Mouse (Mus musculus): ENCODE results near the gene Patl1.
"Not testable (repeated sequence)": the region's sequence is repeated elsewhere in the genome, so short reads cannot be mapped to it uniquely, and the experiment has no call there.

Patl1 gene

DNA sequence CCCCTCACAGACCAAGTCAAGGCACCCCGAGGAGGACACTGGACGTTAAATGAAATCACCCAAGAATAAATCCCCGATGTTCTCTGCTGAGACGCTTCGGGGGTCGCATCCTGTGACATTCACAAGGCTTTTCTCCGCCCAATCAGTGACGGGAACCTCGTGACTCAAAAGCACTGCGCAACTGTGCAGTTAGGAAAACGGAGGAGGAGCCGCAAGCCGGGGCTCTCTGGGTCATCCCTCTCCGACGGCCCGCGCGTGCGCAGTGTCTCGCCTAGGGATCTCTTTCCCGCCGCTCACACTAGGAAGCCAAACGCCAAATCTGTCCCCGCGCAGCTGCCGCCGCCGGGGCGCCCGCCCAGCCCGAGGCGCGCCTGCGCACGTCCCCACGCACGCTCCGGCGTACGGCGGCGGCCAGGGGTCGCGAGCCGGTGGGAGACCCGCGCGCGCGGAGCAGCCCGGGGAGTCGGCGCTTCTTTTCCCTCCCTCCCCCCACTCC lies at the start of gene Patl1:
Patl1 (plus strand) TSS at position 363 of the 496 bp plus-strand sequence.
- DNase-seq: peak; percentile 99

GRCm38 (mm10) chr19:11867837-11868236 lies 44.4 kb upstream of the Patl1 start:
- no peak for DNase-seq

- no peak for DNase-seq
Observed at GRCm38 (mm10) chr19:11875006-11875405, 37.2 kb upstream of the Patl1 start, which contains the start of gene Olfr1419. Gene Olfr1419, minus strand, starts transcription at chr19:11875106.

- not testable (repeated sequence) for DNase-seq
Observed at GRCm38 (mm10) chr19:11878404-11878803, 33.8 kb upstream of the Patl1 start.

- no peak for DNase-seq
Observed at GRCm38 (mm10) chr19:11886265-11886664, 25.9 kb upstream of the Patl1 start, which contains the start of gene Olfr1420. Gene Olfr1420, plus strand, starts transcription at chr19:11886565.

DNA sequence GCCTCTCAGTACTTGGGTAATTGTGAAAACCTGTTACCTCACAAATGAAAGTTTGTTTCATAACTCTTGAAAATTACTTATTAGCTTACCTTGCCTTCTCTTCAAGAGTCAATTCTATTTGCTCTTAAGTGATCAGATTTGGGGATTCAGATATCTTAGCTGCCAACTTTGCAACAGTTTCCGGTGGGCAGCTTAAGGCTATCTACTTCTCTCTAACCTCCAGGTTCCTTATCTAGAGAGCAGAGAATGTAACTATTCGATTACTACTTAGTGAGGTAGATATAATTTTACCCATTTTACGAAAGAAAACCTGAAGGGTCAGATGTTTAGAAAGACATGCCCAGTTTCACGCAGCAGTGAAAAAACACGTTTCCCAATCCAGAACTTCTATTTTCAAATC lies 1.2 kb upstream of the Patl1 start:
- DNase-seq: no peak

DNA sequence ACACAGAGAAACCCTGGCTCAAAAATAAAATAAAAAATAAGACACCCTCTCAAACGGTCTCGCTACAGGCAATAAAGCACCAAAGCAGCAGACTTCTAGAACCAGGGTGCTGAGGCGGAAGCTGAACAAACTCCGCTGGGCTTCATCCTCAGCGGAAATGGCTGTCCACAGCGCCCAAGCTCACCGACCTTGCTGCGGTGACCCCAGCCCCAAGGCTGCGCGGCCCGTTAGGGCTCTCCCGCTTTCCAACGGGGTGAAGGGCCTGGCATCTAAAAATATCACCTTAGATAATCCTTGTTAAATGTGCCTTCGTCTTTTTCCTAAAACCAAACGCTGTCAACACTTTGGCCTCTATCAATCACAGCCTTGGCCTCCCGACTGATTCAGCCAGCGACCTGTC lies 596 bp upstream of the Patl1 start:
- no peak for DNase-seq

DNA sequence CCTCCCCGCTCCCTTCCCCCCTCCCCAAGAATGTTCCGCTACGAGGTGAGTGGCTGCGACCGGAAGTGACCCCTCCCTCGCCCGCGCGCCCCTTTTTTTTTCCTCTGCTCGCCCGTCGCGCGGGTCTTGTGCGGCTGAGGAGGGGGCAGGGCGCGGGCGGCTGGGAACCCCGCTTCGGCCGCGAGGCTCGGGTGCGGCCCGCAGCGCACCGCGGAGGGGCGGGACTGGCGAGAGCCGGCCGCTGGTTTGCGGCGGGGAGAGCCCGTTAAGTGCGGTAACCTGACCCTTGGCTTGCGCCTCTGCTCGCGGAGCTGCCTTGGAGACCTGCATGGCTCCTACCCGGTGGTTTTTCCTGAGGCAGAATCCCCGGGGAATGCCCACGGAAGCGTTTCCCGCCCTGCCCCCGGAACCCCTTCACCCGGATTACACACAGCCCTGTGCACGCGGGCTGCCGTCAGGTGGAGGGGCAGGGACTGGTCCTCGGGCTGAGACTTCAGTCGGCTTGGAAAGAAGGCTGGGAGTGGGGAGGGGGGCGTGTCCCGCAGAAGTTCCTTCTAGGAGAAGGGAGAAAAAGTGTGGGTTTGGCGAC lies 428 bp downstream of the Patl1 start:
- peak; percentile 61 for DNase-seq

- DNase-seq: peak; percentile 35
Observed at GRCm38 (mm10) chr19:11915804-11916203, 3.6 kb downstream of the Patl1 start.

DNA sequence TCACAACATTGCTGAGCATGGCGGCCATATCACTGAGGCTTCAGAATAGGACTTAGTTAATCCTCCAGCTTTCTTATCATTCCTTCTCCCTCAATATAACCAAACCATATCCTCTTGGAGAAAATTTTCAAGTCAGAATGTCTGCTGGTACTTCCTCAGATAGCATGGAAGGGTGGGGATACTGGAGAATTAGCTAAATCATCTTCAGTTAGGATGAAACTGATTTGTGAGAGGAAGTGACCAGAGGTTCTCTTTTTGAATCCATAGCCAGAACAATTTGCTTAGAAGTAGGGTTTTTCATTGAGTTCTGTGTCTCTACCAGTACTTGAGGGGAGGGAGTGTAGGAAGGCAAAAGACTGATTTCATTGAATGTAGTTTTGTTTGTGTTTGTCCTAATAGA lies 9.9 kb downstream of the Patl1 start:
- no peak for DNase-seq

DNA sequence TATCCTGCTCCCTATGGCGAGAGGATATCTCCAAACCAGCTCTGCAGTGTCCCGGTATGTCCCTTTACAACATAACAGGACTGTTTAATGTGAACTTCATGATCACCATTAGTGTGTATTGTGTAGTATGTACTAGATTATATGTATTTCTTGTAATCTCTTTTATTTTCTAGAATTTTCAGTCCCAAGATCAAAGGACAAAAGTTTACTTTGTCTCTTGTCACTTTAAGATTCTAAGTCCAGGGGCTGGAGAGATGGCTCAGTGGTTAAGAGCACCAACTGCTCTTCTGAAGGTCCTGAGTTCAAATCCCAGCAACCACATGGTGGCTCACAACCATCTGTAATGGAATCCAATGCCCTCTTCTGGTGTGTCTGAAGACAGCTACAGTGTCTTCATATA lies 10.3 kb downstream of the Patl1 start:
- not testable (repeated sequence) for DNase-seq

GRCm38 (mm10) chr19:11926380-11926779 lies 14.2 kb downstream of the Patl1 start:
- no peak for DNase-seq

GRCm38 (mm10) chr19:11928025-11928748 lies 16.0 kb downstream of the Patl1 start:
- no peak for DNase-seq

GRCm38 (mm10) chr19:11946460-11946859 lies 34.3 kb downstream of the Patl1 start:
- not testable (repeated sequence) for DNase-seq

DNA sequence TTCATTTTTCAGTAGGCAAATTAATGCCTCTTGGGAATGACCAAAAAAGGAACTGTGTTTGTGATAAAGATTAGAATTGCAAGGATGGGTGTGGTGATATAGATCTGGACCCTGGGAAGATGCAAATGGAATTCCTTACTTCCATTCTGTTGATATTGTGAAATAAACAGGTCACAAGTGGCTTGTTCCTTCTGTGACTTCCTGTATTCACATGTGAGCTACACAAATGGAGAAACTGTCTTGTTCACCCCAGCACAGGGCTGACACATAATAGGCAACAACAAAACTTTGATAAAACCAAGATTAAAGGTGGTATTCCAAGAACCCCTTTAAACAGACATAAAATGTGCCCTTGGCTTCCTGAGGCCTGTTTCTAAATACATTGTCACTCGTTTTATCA lies 37.7 kb downstream of the Patl1 start:
- no peak for DNase-seq

- no peak for DNase-seq
Observed at GRCm38 (mm10) chr19:11950747-11951146, 38.5 kb downstream of the Patl1 start.

DNA sequence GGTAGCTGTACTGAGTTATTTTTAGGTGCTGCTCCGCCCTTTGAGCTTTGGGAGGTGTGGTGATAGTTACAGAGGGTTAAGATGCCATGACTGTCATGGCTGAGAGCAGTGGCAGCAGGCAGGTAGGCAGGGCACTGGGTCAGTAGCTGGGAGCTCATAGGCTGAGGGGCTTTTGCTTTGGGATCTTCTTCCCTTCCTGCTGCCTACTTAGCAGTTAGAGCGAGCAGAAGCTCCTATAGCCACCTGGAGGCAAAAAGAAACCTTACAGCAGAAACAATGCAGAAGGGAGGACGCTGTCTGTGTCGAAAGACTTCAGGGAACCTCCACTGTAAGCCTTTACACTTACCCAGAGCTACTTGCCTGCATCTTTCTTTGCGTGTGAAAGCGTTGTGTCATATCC lies 42.0 kb downstream of the Patl1 start:
- no peak for DNase-seq

DNA sequence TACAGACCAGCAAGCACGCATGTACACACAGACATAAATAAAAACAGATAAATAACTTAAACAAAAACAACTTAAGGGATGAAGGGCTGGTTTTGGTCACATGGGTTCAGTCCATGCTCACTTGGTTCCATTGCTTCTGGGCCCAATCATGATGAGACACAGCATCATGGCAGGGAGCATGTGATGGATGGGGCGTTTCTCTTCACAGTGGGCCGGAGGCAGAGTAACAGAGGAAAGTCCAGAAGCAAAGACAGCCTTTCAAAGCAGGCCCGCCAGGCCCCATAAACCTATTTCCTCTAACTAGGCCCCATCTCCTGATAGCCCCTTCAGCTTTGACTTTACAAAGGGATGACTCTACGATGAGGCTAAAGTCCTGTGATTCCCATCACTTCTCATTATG lies 44.4 kb downstream of the Patl1 start:
- no peak for DNase-seq

DNA sequence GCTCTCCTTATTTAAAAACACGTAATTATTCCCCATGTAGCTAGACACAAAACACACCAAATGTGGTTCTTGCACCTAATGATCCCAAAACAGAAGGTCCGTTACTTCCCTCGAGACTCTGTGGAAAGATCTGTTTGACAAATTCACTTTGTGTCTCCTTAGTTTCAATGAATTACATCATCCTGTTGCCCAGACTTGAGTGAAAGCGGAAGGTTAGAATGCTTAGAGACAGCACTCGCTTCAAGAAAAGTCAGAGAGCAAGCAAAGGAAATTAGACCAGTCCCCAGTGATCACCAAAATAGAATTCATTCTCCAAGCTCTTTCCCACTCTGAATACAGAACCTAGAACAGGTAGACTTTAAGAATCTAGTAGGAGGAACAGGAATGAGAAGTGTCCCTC lies 45.2 kb downstream of the Patl1 start:
- DNase-seq: no peak

GRCm38 (mm10) chr19:11957846-11958245 lies 45.6 kb downstream of the Patl1 start:
- no peak for DNase-seq

GRCm38 (mm10) chr19:11964266-11964665 lies 52.1 kb downstream of the Patl1 start:
- DNase-seq: no peak

GRCm38 (mm10) chr19:11965023-11965942 lies 53.1 kb downstream of the Patl1 start, which contains the start of gene Osbp:
Gene Osbp, plus strand, starts transcription at chr19:11965941.
- DNase-seq: peak; percentile 100

GRCm38 (mm10) chr19:11966201-11966636 lies 54.0 kb downstream of the Patl1 start:
- DNase-seq: peak; percentile 63
